In the genomic region with DNA sequence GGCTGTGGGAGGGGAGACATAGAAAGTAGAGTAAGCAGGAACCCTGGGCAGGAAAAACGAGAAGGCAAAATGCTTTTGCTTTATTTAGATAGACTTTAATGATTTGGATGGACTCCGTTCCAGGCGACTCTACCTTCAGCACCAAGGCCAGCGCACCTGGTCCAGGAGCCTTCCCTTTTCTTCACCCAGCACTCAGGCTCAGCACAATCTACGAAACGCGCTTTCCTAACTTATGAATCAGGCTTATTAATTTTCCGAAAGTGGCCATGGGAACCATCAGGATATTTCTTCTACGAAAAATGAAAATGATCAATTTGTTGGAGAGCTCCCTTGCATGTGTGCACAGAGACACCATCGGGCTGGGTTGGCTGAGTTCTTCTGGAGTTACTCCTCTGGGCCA, we compare ENCODE assay signal across 9 mouse cellular contexts. TPM values are rescaled to one million over a fixed set of nuclear protein-coding genes. Genes with fewer than 3 reads are reported as not detected.
DNase-seq lines count a peak whose midpoint lies in the region; ATAC-seq and TF ChIP-seq lines count a peak whose summit lies in the region.
"Had no signal": no experiment of that assay in that cellular context is flagged by ENCODE, and none has a peak within 500 bp of the region (broad histone marks: within the 10 kb centered on the region; RNA-seq: fewer than 3 reads in every experiment).

No protein-coding gene starts in this region.

- no peak overlapping the region for H3K4me3 ChIP-seq in heart, embryonic 12.5 days
- no peak overlapping the region for H3K4me3 ChIP-seq in liver, adult 2 months (ENCODE audit: insufficient read depth, low read depth, low read length)
- H3K4me3 ChIP-seq in left cerebral cortex, adult 2 months = no peak overlapping the region

- WGBS in heart, embryonic 12.5 days = 4% methylated on average over 10 of the region's 10 CpGs
- 8% methylated on average over 10 of the region's 10 CpGs for WGBS in liver, adult 2 months

- peaks cover 86% of the 10 kb centered on the region for H3K27me3 ChIP-seq in heart, embryonic 12.5 days (replicated peaks)
- H3K27me3 ChIP-seq in liver, adult 2 months (ENCODE audit: control insufficient read depth, insufficient read depth, low read length) = peaks cover 15% of the 10 kb centered on the region; the same call in 1 of the 2 replicates

- intact Hi-C loops in left cerebral cortex, adult 2 months (cut with DNase I) = no loop called here

- no peaks in the 10 kb centered on the region for H3K79me2 ChIP-seq in liver, adult 2 months (ENCODE audit: control insufficient read depth, insufficient read depth, low read length)

- DNase-seq in heart, postnatal 4 days = peak; percentile 69
- DNase-seq in ES-CJ7 (ENCODE audit: low read depth, low spot score) = peak; percentile 55
- peak; percentile 85 for DNase-seq in embryo, embryonic 11 days
- DNase-seq in liver, adult 2 months (ENCODE audit: extremely low read depth, low read depth, low spot score) = peak; percentile 5
- no peak for DNase-seq in layer of hippocampus, adult 11-12 months (ENCODE audit: low spot score)
- no peak for DNase-seq in left cerebral cortex, adult 2 months (ENCODE audit: extremely low spot score in 1 of 2, low spot score in 2 of 2)
- no peak for DNase-seq in cerebellum, adult 11-12 months

- no peak for TF ChIP-seq CTCF in liver, adult 2 months (IDR thresholded peaks at IDR 0.05; ENCODE audit: low read depth, low read length)
- TF ChIP-seq CTCF in left cerebral cortex, adult 2 months (IDR thresholded peaks at IDR 0.05) = no peak

- no peak overlapping the region for H3K27ac ChIP-seq in heart, embryonic 12.5 days (ENCODE audit: poor library complexity, severe bottlenecking)
- H3K27ac ChIP-seq in liver, adult 2 months (replicated peaks; ENCODE audit: insufficient read depth, low read depth, low read length) = no peak overlapping the region
- H3K27ac ChIP-seq in left cerebral cortex, adult 2 months = no peak overlapping the region

- H3K9ac ChIP-seq in heart, embryonic 12.5 days = no peak overlapping the region
- no peak overlapping the region for H3K9ac ChIP-seq in liver, adult 2 months (ENCODE audit: low read depth, low read length)

- H3K4me2 ChIP-seq in heart, embryonic 12.5 days = no peak overlapping the region

- H3K36me3 ChIP-seq in heart, embryonic 12.5 days = no peaks in the 10 kb centered on the region
- H3K36me3 ChIP-seq in liver, adult 2 months (ENCODE audit: control insufficient read depth, insufficient read depth, low read length) = no peaks in the 10 kb centered on the region

- no peak for TF ChIP-seq POLR2A in liver, adult 2 months (IDR thresholded peaks at IDR 0.05; ENCODE audit: extremely low read depth, insufficient read depth, low read length)

- H3K9me3 ChIP-seq in heart, embryonic 12.5 days (replicated peaks) = 0 out of 2 replicates have a peak, but pooled peaks cover 2% of the 10 kb centered on the region

- H3K4me1 ChIP-seq in heart, embryonic 12.5 days (replicated peaks) = peaks cover 15% of the 10 kb centered on the region
- H3K4me1 ChIP-seq in liver, adult 2 months (ENCODE audit: control insufficient read depth, insufficient read depth, low read length) = no peaks in the 10 kb centered on the region

- no peak for ATAC-seq in heart, embryonic 12.5 days (ENCODE audit: insufficient number of reproducible peaks, low FRiP score)

RNA-seq across cellular contexts. Expression of a gene that starts 16.4 kb away (rescaled TPM):
- total RNA-seq in heart, postnatal 4 days (2021) = not detected
- polyA plus RNA-seq in heart, embryonic 12.5 days (2016; fragmentation: Nextera tagmentation; extraction: Ambion mirVana) = not detected in 2 replicates
- not detected in 2 replicates for total RNA-seq in liver, adult 2 months (2014; rRNA removed)
- polyA plus RNA-seq in liver, adult 2 months (2012; rRNA removed) = not detected in 2 replicates
- total RNA-seq in left cerebral cortex, adult 2 months (2021) = not detected
- total RNA-seq: heart, postnatal 36 days had no signal

RNA-seq across cellular contexts. Expression of a gene that starts 57.8 kb away (rescaled TPM):
- total RNA-seq in heart, postnatal 4 days (2021) = 10 to 100 TPM; 28.2 to 29.4 TPM
- polyA plus RNA-seq in heart, embryonic 12.5 days (2016; fragmentation: Nextera tagmentation; extraction: Ambion mirVana) = 34.6 and 37.9 TPM in 2 replicates
- 18.9 TPM in 2 replicates for total RNA-seq in liver, adult 2 months (2014; rRNA removed)
- polyA plus RNA-seq in liver, adult 2 months (2012; rRNA removed) = 13.5 and 16.2 TPM in 2 replicates
- 10 to 100 TPM; 20.6 to 22.8 TPM for total RNA-seq in left cerebral cortex, adult 2 months (2021)

Comparison
In these comparisons a context has a peak if more than half of its experiments do, and no peak if none do; other contexts are left out.
1. DNase-seq: peak in heart, postnatal 4 days (single experiment), ES-CJ7 (single experiment), embryo, embryonic 11 days (single experiment) and liver, adult 2 months (single experiment); none in layer of hippocampus, adult 11-12 months (single experiment), left cerebral cortex, adult 2 months (0 of 2) and cerebellum, adult 11-12 months (single experiment).